Mouse (Mus musculus): ENCODE results near the gene Inava.
A peak's percentile ranks its signal among the peaks of the same experiment; 100 is the strongest.

The Inava gene

DNA sequence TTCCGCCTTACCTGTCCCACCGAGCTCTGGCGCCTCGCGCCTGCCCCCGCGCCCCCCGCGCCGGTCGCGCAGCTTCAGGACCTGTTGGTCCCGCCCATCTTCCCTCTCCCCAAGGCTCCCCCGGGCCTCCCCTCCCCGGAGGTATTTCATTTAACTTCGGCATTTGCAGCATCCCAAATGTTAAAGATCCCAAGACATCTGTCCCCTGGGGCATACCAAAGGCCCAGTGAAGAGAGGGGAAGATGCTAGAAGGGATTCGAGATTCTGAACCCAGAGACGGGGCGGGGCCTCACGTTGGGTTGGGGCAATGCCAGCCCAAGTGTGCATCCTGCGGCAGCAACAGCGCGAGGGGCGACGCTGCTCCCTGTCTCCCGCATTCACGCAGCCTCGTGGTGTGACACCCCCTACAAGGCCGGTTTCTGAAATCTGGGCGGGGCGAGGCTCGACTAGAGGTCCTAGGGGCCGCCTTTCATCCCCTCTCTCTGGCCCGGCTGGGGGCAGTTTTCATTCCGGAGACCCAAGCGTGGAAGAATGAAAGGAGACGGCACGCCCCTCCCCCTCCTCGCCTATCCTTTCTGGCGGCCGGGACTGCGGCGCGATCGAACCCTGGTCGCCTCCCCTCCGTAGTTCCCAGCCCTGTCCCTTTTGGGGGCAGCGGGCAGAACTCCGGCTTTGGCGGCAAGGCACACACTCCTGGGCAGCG is at the start of gene Inava:
Inava (minus strand) TSS at position 373 of the 703 bp plus-strand sequence.
- DNase-seq = peak; percentile 29

DNA sequence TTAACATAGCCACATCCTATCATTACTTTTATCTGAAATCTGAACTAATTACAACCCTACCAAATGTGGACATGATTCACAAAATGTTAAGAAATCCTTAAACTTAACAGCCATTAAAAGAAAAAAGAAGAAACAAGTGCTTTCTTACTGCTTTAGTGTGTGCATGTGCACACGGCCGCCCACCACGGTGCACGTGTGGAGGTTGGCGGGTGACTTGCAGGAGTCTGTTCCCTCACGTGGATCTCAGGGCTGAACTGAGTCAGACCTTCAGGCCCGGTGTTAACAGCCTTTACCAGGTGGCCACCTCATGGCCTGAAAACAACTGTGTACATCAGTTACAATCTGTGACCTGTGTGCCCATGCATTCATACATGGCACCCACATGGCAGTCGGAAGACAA is 43.3 kb upstream of the Inava start:
- DNase-seq = no peak

DNA sequence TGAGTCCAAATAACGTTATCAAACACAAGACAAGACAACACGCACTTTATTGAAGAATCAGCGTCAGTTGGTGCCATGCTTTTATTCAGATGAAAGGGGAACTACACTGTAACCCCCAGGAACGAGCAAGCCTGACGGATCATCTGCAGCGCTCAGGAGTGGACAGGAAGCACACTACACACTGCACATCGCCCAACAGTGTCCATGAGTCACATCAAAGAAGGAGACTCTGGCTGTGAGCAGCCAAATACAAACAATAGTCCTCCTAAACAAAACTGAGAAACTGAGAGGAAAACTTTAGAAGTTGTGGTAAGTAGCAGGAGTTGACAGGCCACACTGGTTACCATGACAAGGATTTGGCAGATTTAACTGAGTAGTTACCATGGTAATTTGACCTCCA is 34.2 kb upstream of the Inava start:
- no peak for DNase-seq

DNA sequence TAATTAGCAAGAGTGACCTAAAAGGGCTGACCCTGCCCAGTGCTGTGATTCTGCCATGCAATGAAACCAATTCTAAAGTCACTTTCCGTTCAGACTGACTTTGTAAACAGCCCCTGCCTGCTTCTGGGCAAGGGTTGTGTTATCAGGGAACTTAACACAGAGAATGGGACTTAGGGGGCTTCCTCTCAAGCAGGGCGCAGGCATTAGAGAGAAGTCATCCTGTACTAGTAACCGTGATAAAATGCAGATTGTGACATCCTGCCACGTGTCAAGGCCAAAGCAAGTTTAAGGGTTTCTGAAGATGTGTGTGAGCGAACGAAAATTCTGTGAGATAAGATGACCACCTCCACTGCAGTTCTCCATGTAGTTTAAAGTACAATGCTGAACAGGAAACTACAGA is 32.1 kb upstream of the Inava start:
- no peak for DNase-seq

DNA sequence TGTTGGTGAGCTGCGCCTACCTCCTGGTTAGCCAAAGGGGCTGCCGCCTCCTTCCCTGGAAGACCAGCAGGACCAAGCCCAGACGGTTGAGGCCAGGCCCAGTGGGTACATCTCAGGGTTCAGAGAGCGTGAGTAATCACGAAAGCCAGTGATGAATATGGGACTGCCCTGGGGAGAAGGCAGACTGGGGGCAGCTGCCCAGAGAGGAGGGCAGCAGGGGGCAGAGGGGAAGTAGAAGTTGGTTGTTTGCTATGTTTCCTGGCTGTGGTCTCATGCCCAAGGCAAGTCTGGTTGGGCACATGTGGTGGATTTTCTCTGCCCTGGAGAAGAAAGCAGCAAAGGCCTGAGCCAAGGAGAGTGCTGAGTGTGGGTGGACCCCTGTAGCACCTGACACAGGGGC is 29.3 kb upstream of the Inava start:
- no peak for DNase-seq

DNA sequence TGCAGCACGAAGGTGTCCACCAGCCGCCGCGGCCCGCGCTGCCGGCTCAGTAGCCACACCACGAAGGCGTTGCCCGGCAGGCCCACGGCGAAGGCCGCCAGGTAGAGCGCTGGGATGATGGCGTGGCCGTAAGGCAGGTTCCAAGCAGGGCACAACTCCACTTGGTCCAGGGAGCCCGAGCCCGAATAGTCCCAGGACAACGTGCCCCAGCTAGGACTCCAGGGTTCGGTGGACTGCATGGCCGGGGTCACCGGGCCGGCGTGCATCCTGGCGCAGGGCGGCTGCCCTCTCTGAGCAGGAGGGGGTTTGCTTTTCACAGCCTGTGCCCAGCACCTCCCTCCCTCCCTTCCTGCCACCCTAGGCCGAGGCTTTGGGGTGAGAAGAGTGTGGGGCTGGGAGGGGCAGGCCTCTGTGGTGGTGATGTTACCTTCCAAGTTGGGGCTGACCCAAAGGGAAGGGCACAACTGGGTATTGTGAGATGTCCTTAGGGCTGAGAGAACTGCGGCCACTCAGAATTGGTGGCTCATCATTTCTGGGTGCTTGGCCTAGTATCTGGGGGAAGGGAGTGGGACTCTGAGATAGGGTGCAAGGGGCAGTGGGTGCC is 26.7 kb upstream of the Inava start, which contains the start of gene Gpr25:
Gpr25 (minus strand) TSS at position 239 of the 604 bp plus-strand sequence.
- no peak for DNase-seq

DNA sequence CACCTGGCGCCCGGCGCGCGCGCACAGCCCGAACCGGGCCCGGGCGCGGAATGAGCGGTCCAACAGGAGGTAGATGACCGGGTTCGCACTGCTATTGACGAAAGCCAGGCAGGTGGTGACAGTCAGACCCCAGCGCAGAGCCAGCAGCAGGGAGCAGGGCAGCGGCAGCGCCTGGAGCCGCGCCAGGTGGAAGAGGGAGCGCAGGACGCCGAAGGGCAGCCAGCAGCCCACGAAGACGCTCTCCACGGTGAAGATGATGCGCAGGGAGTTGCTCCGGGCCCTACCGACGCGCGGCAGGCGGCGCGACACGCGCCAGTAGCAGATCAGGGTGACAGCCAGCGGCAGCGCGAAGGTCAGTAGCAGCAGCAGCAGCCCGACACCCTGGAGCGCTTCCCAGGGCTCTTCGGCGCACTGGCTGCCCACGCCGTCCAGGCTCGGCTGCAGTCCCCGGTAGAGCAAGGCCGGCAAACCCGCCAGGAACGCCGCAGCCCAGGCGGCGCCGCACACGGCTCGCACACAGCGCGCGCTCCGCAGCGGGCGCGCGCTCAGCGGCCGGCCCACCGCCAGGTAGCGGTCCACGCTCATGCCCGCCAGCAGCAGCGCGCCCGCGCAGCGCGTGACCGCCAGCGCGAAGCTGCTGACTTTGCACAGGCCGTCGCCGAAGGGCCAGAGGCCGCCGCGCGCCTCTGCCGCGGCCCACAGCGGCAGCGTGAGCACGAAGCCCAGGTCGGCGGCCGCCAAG is 26.0 kb upstream of the Inava start:
- DNase-seq = peak; percentile 56

DNA sequence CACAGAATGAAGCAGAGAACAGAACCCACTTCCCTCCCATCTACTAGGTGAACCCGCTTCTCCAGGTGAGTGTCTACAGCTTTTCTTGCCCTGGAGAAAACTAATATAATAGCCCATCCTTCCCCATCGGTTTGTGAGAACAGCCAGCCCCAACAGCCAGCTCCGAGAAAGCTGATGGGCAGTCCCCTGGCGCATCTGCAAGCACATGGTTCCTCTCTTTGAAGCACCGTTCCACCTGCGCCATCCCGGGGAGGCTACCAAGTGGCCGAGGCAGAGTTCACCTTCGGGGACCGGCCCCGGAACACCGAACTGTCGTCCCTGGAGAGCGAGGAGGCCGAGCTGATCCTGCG is 25.5 kb upstream of the Inava start:
- no peak for DNase-seq

DNA sequence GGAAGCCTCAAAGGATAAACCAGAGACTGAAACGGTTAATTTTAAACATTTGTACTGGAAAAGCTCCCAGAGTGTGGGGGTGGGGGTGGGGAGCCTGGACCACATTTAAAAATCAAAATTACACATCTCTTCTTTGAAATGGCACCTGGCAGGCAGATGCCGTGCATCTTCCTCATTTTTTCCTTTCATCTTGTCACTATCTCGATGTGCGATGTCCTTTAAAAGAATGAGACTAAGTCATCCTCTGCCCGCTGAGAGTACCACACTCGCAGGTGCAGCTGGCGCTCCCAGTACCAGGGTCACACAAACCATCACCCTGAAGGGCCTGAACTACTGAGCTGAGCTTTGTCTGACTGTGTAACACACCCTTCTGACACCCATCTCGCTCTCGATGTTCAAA is 24.4 kb upstream of the Inava start:
- no peak for DNase-seq

DNA sequence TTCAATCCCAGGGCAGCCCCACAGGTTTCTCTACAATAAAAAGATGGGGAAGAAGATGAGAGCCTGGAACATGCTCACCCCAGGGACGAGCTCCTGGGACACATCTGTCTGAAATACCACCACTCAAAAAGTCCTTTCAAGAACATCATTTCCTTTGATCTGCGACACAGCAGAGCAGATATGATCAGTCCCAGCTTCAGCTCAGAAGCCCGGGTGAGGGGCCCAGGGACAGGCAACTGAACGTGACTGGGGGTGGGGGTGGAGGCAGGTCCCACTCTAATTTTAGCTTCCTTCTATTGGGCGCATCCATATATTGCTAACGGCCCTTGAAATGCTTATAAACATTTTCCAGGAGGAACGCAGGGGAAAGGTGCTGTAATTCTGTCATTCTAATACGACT is 21.6 kb upstream of the Inava start:
- DNase-seq = no peak

DNA sequence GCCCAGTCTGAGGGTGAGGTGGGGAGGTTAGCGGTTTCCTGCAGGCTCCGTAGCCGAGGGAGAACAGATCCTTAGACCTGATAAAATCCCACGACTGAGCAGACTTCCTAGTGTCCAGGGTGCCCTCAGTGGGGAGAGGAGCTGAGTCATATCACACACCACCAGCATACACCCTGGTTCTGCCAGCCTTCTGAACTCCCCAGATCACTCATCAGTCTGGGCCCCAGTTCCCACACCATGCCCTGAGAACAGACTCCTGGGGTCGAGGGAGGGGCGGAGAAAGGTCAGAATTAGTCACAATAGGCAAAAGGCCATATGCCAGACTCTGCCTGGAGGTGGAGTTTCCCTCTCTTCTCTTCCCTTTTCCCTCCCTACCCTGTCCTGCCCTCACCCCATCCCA is 21.1 kb upstream of the Inava start:
- no peak for DNase-seq

DNA sequence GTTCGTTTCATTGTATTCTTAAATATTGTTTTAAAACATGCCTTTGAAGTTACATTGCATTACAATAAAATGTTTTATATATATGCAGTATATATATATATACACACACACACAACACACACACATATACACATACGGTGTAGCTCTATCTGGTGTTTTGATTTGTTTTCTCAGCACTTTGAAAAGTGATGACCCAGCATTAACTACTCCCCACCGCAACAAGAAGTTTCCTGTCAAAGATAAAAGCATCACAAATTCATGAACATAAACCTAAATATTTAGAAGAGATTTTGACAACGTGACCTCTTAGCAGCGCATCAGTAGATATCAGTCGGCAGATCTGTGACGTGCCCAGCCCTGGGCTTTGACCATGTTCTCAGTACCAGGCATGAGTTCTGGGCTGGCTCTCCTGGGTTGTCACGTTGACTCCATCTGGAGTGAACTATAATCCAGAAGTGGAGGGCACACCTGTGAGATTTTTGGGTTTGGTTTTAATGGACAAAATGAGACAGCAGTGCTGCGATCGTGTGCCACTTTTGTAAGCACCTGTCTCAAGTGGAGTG is 20.5 kb upstream of the Inava start:
- no peak for DNase-seq

DNA sequence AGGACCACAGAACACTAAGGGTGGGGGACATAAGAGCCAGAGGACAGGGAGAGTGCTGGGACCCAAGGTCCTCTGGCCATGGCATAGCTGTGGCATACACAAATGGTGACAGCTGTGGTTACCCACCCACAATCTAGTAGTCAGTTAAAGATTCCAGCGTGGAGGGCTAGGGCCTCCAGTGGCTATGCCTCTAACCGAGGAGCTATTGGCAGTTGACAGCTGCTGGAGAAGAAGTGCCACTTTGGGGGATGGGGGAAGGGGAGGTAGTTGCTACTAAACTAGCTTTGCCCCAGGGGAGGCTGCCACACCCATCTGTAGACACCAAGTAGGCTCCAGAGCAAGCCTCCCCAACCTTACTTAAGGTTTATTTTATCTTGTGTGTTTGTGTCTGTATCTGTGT is 19.4 kb upstream of the Inava start:
- no peak for DNase-seq

DNA sequence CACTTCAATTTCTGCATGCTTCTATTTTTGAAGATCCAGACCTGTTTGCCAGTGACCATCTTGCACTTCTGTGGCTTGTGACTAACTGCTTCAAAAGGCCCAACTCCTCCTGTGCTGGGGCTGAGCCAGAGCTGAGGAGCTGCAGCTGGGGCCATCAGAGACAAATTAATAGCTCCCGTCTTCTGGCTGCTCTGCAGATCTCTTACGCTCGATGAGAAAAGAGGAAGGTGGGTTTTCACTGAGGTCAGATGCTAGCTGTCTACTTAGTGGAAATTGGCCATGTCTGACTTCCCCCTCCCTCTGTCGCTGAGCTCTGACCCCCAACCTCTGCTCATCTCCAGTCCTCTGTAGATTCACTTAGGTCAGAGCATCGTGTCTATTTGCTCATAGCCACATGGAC is 15.6 kb upstream of the Inava start:
- DNase-seq = no peak

DNA sequence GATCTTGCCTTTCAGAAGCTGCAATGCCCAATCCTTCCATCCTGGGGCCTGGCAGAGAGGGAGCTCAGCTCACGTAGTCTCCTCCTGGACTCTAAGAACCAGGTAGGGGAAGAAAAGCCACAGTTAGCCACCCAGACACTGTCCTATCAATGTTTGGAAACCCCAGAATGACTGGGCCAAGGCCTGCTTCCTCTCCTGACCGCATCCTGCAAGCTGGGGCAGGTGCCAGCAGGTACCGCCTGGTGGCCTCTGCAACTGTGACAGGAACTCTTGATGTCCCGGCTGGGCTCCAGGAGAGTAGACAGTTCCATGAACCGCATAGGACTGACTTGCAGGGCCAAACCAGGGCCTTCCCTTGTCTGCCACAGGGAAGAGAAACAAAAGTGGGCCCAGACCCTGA is 13.3 kb upstream of the Inava start:
- no peak for DNase-seq

DNA sequence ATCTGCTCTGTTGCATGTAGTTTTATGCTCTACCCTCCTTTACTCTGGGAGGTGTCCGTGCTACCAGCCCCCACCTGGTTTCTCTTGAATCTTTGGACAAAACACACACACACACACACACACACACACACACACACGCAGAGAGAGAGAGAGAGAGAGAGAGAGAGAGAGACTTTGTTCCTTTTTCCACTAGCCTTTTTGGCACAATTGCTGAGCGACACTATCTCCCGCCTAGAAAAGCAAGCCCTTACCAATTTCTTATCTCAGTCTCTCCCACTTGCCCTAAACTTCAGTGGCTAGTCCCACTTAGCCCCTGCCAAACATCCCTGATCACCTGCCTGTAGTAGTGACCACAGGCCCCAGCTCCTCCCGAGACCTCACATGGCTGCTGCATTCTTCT is 10.4 kb upstream of the Inava start:
- DNase-seq = no peak

DNA sequence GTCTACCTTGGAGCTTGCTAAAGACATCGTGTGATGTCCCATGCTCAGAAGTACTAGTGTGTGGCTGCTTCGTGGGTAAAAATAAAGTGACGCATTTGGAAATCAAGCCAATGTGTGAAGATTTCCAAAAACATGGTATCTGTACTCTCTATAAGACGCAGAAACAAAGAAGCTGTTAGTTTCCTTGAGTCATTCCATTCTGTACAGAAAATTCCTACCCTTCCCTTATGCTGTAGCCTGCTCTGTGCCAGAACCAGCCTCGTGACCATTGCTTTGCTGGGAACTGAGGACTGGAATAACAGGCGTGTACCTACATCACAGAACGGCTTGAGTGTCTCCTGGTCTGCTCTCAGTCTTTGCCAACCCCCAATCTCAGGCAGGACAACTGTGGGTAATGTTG is 7.7 kb upstream of the Inava start:
- no peak for DNase-seq

DNA sequence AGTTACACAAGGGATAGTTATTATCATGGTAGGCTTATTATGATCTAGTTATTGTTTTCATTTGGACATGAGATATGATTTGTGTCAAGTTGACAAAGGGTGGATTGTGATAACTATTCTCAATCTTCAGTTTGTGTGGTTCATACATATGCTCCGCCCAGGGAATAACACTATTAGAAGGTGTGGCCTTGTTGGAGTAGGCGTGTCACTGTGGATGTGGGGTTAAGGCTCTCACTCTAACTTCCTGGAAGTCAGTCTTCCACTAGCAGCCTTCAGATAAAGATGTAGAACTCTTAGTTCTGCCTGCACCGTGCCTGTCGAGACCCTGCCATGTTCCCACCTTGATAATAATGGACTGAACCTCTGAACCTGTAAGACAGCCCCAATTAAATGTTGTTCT is 4.4 kb upstream of the Inava start:
- DNase-seq = no peak

DNA sequence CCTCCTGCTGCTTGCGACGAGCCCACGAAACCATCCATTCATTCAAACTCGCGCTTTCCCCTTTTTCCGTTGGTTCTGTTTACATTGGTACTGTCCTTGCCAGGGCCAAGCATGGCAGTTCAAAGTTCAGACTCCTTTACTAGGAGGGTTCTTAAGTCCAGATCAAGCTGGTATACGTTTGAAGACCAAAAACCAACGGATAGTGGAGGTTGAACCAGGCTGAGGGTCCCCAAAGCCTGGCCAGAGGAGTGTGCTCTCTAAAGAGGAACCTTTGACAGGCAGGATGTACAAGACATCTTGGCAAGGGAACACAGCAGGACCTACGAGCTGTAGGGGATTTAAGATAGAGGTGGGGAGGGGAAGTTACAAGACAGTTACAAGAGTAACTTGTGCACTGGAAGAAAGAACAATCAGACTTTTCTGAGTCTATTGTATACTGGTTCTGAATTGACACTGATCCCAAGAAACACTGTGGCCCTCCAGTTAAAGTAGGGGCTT is 580 bp upstream of the Inava start:
- DNase-seq = no peak

DNA sequence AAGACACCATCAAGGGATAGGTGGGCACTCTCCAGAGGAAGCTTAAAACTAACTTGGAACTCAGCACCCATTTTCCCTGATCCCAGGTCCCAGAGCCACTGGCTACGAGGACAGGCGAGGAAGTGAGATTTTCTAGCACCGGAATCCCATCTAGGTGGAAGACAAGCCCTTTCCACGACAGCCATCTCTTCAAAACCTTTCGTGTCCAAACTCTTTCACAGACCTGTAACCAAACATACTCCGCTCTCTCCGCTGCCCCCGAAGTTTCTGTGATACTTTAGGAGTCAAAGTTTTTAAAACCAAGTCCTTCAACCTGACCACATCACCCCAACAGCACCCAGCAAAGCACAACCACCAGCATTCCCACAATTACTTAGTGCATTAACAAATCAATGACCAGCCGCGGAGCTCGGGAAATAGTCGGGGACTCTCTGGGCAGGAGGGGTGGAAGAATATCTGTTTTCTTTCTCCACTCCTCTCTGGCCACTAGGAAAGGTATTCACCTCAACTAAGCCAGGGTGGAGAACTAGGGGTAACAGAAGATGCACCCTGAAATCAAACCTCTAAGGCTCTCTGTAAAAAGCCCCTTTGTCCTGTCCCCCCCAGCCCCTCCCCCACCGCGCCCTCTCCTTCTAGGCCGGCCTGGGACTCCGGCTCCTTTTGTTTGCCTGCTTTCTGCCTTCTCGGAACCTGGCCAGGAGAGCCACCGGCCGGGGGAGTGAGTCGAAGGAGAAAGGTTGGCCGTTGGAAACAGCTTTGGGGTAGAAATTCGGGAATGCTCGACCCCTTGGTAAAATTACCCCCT is 876 bp downstream of the Inava start:
- no peak for DNase-seq

DNA sequence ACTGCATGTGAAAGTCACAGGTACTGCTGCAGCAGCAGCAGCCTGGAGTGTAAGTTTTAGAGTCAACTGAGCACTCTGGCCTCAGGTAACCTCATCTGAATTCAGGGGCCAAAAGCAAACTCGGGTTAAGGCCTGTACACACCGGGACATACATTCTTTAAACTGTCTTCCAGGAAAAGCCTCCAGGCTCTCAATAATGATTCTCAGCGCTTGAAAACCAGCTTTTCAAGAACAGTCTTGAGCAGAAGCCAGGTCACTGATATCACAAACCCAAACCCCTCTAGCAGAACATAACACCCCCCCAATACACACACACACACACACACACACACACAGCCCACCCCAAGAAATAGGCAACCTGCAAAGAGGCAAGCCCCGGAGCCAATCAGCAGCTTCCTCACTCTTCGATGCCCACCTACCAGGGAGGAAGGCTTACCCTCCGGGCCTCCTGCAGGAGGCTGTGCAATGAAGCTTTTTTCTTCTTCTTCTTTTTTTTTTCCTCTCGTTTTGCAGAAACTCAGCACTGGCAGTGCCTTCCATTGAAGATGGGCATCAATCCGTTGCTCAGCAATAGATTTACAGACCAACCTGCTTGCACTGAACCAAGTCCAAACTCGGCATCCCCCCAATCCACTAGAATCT is 1.7 kb downstream of the Inava start:
- no peak for DNase-seq

DNA sequence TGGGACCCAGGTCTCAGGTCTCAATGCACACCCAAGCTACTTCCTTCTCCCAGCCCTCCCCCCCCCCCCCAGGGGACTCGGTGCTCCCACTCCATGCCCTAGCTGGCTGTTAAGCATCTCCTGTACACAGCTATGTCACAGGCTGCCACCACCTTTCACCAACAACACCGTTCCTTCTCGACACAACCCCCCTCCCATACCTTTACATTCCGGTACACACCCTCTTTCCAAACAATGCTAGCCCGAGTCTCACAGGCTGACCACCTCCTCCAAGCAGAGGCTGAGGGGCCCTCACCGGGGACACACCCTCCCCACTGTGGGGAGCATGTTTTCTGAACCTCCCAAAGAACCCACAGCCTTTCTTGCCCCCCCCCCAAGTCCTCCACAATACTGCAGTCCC is 2.5 kb downstream of the Inava start:
- no peak for DNase-seq

DNA sequence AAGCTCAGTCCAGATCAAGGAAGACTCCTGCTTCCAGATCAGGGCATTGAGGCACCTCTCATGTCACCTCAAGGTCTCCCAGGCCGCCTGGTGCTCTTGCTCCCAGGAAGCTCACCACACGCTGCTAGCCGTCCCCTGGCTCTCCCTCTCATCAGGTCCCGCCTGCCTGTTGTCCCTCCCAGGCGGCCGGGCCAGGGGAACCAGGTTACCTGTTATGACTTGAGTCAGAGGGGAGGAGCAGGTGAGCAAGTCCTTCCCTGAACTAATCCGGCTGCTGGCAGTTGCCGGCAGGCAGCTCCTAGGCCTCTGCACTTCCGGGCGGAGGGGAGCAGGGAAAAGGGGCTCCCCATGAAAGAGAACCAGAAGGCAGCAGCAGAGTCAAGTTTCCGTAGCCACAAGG is 3.9 kb downstream of the Inava start:
- peak; percentile 82 for DNase-seq
